Mouse (Mus musculus) neural tube, embryonic 11.5 days (tissue): Measurements from ENCODE around the gene Fosl1. TPM values are rescaled to one million over a fixed set of nuclear protein-coding genes. Genes with fewer than 3 reads are reported as not detected.

Experiments
- ATAC-seq: fragments of 200-750 bp; cut with Nextera tagmentation; 2 replicates; pipeline ENCODE4 v1.8.0; 2017; ENCODE audit warnings: moderate number of reproducible peaks, mild to moderate bottlenecking, moderate TSS enrichment, moderate library complexity; ENCODE audit not compliant: insufficient read depth, low FRiP score, low TSS enrichment
- DNase-seq: peaks from one replicate; pipeline ENCODE4 v3.0.0-alpha.2; 2015; ENCODE audit warnings: low spot score
- H3K27ac ChIP-seq: fragments of 300-500 bp; sonication (generic); 2 replicates; pipeline ENCODE4 v1.5.1; 2014; ENCODE audit warnings: low read depth, mild to moderate bottlenecking, low read length
- H3K27me3 ChIP-seq: fragments of 300-500 bp; sonication (generic); 2 replicates; pipeline ENCODE4 v1.6.1; 2014; ENCODE audit warnings: mild to moderate bottlenecking, low read length, mixed read lengths; ENCODE audit not compliant: control insufficient read depth, insufficient read depth
- H3K36me3 ChIP-seq: fragments of 300-500 bp; sonication (generic); 2 replicates; pipeline ENCODE4 v1.6.1; 2014; ENCODE audit warnings: mild to moderate bottlenecking, low read length, moderate library complexity, mixed read lengths; ENCODE audit not compliant: control insufficient read depth, insufficient read depth
- H3K4me1 ChIP-seq: fragments of 300-500 bp; sonication (generic); 2 replicates; pipeline ENCODE4 v1.6.1; 2014; ENCODE audit warnings: low read length, mixed read lengths; ENCODE audit not compliant: control insufficient read depth, insufficient read depth
- H3K4me2 ChIP-seq: fragments of 300-500 bp; sonication (generic); 2 replicates; pipeline ENCODE4 v1.6.1; 2014; ENCODE audit warnings: low read depth, mild to moderate bottlenecking, moderate library complexity
- H3K4me3 ChIP-seq: fragments of 300-500 bp; sonication (generic); 2 replicates; pipeline ENCODE4 v1.5.1; 2014; ENCODE audit warnings: low read depth, low read length
- H3K9ac ChIP-seq: fragments of 300-500 bp; sonication (generic); 2 replicates; pipeline ENCODE4 v1.6.1; 2014; ENCODE audit warnings: mild to moderate bottlenecking, low read length
- H3K9me3 ChIP-seq: fragments of 300-500 bp; sonication (generic); 2 replicates; pipeline ENCODE4 v1.6.1; 2016; ENCODE audit warnings: low read length; ENCODE audit not compliant: control insufficient read depth
- WGBS: fragments of 180-500 bp; shearing (Covaris S2); extraction: QIAGEN DNeasy Blood & Tissue Kit; methylation state at CpG from one replicate; pipeline ENCODE4 v1.1.7; 2014; 5-methylcytosine and 5-hydroxymethylcytosine counted together
- polyA plus RNA-seq: library from polyadenylated mRNA; unstranded; fragments of >200 nt; fragmentation: Nextera tagmentation; extraction: Ambion mirVana; gene quantifications from 2 replicates; pipeline ENCODE4 v1.2.1, GENCODE M21; 2014

The Fosl1 gene
- polyA plus RNA-seq, 1 experiment from 2014 or later, result not detected

- Histone ChIP-seq H3K4me2 (no peak within 1 kb of the TSS), H3K9me3 (no peaks in the 10 kb centered on the region), H3K9ac (no peak within 1 kb of the TSS), H3K4me1 (peaks cover 2% of the 10 kb centered on the region; the same call in 1 of the 2 replicates), H3K27me3 (no peaks in the 10 kb centered on the region), H3K27ac (no peak within 1 kb of the TSS), H3K4me3 (no peak within 1 kb of the TSS), H3K36me3 (peaks cover 10% of the 10 kb centered on the region)
- 61% methylated on average over 5 of the region's 5 CpGs for WGBS
- ATAC-seq, result no peak
- no peak for DNase-seq
Observed at GRCm38 (mm10) chr19:5468374-5468773, 21.0 kb downstream of the Fosl1 start, which contains the start of gene Ctsw. Gene Ctsw, minus strand, starts transcription at chr19:5468507.

- H3K27me3 ChIP-seq, result no peaks in the 10 kb centered on the region
- no peak overlapping the region for H3K9ac ChIP-seq
- peaks cover 4% of the 10 kb centered on the region for H3K36me3 ChIP-seq
- no peaks in the 10 kb centered on the region for H3K9me3 ChIP-seq
- 38% methylated on average over 5 of the region's 5 CpGs for WGBS
- H3K4me3 ChIP-seq, result no peak overlapping the region
- peaks cover 9% of the 10 kb centered on the region for H3K4me1 ChIP-seq
- DNase-seq (no peak), ATAC-seq (no peak)
- no peak overlapping the region for H3K4me2 ChIP-seq
- no peak overlapping the region for H3K27ac ChIP-seq
Observed at GRCm38 (mm10) chr19:5471846-5472245, 24.5 kb downstream of the Fosl1 start.

- Histone ChIP-seq H3K9me3 (no peaks in the 10 kb centered on the region), H3K27ac (no peak overlapping the region), H3K4me2 (no peak overlapping the region), H3K4me3 (no peak overlapping the region), H3K36me3 (no peaks in the 10 kb centered on the region), H3K27me3 (no peaks in the 10 kb centered on the region), H3K9ac (no peak overlapping the region), H3K4me1 (peaks cover 9% of the 10 kb centered on the region)
- ATAC-seq (no peak), DNase-seq (no peak)
- WGBS, result 81% methylated on average over 3 of the region's 3 CpGs
Observed at GRCm38 (mm10) chr19:5472857-5473256, 25.5 kb downstream of the Fosl1 start.

GRCm38 (mm10) chr19:5473720-5474119 lies 26.4 kb downstream of the Fosl1 start, which contains the start of gene Efemp2:
Gene Efemp2, plus strand, starts transcription at chr19:5473954.
- Histone ChIP-seq H3K27me3 (no peaks in the 10 kb centered on the region), H3K9ac (peak within 1 kb of the TSS; percentile 82), H3K36me3 (no peaks in the 10 kb centered on the region), H3K4me3 (peak within 1 kb of the TSS; percentile 62), H3K27ac (peak within 1 kb of the TSS; percentile 56), H3K4me1 (peaks cover 9% of the 10 kb centered on the region), H3K4me2 (peak within 1 kb of the TSS; percentile 97), H3K9me3 (no peaks in the 10 kb centered on the region)
- DNase-seq, result peak; percentile 80
- 3% methylated on average over 22 of the region's 22 CpGs for WGBS
- ATAC-seq, result peak; percentile 64; the same call in 1 of the 2 replicates

GRCm38 (mm10) chr19:5474281-5475068 lies 27.1 kb downstream of the Fosl1 start:
- H3K27me3 ChIP-seq, result no peaks in the 10 kb centered on the region
- peak overlapping the region; percentile 97 for H3K4me2 ChIP-seq
- H3K9me3 ChIP-seq, result no peaks in the 10 kb centered on the region
- H3K4me1 ChIP-seq, result peaks cover 9% of the 10 kb centered on the region
- H3K27ac ChIP-seq, result peak overlapping the region; percentile 56
- H3K36me3 ChIP-seq, result no peaks in the 10 kb centered on the region
- ATAC-seq (peak; percentile 82), DNase-seq (peak; percentile 62)
- 2% methylated on average over 33 of the region's 68 CpGs for WGBS
- H3K4me3 ChIP-seq, result peak overlapping the region; percentile 62
- H3K9ac ChIP-seq, result peak overlapping the region; percentile 82

- WGBS, result 23% methylated on average over 13 of the region's 13 CpGs
- peak overlapping the region; percentile 56 for H3K27ac ChIP-seq
- peaks cover 9% of the 10 kb centered on the region for H3K4me1 ChIP-seq
- peak overlapping the region; percentile 62 for H3K4me3 ChIP-seq
- H3K27me3 ChIP-seq, result no peaks in the 10 kb centered on the region
- ATAC-seq (peak; percentile 26; the same call in 1 of the 2 replicates), DNase-seq (no peak)
- H3K9me3 ChIP-seq, result no peaks in the 10 kb centered on the region
- no peaks in the 10 kb centered on the region; the same call in 1 of the 2 replicates for H3K36me3 ChIP-seq
- H3K4me2 ChIP-seq, result peak overlapping the region; percentile 97
- H3K9ac ChIP-seq, result peak overlapping the region; percentile 82
Observed at GRCm38 (mm10) chr19:5475069-5475714, 27.8 kb downstream of the Fosl1 start.

GRCm38 (mm10) chr19:5477004-5477667 lies 29.8 kb downstream of the Fosl1 start:
- DNase-seq (no peak), ATAC-seq (no peak)
- Histone ChIP-seq H3K9ac (no peak overlapping the region), H3K4me3 (no peak overlapping the region), H3K9me3 (no peaks in the 10 kb centered on the region), H3K27ac (no peak overlapping the region), H3K4me2 (no peak overlapping the region), H3K4me1 (peaks cover 9% of the 10 kb centered on the region), H3K36me3 (peaks cover 2% of the 10 kb centered on the region), H3K27me3 (no peaks in the 10 kb centered on the region)
- 85% methylated on average over 10 of the region's 10 CpGs for WGBS

GRCm38 (mm10) chr19:5477668-5478300 lies 30.4 kb downstream of the Fosl1 start:
- DNase-seq (no peak), ATAC-seq (no peak)
- no peak overlapping the region for H3K4me2 ChIP-seq
- H3K4me3 ChIP-seq, result no peak overlapping the region
- peaks cover 9% of the 10 kb centered on the region for H3K4me1 ChIP-seq
- H3K27ac ChIP-seq, result no peak overlapping the region
- H3K27me3 ChIP-seq, result no peaks in the 10 kb centered on the region
- no peaks in the 10 kb centered on the region for H3K9me3 ChIP-seq
- H3K9ac ChIP-seq, result no peak overlapping the region
- peaks cover 6% of the 10 kb centered on the region for H3K36me3 ChIP-seq
- 90% methylated on average over 18 of the region's 18 CpGs for WGBS
